Mouse (Mus musculus) retina, postnatal 1 day (tissue): ENCODE results near the gene Cct2.

Source experiments
- DNase-seq: peaks from one replicate; pipeline ENCODE4 v3.0.0-alpha.2; 2012

Cct2 gene

GRCm38 (mm10) chr10:117063254-117064021, at the start of gene Cct2:
Gene Cct2 (minus strand): TSS chr10:117063814.
- peak; percentile 97 for DNase-seq

DNA sequence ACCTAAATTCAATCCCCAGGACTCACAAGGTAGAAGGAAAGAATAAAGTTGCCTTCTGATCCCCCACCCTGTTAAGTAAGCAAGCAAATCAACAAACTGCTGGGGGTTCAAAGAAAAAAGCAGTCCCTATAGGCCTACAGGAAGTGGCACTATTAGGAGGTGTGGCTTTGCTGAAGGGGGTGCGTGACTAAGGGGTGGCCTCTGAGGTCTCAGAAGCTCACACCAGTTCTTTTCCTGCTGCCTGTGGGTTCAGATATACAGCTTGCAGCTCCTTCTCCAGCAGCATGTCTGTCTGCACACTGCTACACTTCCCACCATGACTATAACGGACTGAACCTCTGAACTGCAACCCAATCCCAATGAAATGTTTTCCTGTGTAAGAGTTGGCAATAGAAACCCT, 48.9 kb upstream of the Cct2 start:
- no peak for DNase-seq

DNA sequence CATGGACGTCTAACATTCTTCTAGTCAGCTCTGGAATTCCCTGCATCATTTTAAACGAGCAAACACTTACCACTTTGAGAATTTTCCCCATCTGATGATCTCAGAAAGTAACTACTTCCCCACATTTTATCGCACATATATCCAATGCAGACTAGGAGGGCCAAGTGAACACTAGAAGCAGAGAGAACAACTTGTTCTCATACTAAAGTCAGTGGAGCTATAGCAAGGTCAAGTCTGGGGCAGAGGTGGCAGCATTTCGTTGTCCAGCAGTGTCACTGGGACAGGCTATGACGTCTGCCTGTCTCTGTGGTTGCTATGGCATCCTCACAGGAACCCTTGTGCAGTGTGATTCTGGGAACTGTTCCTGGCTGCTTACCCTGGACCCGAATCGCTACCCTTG, 47.8 kb upstream of the Cct2 start:
- no peak for DNase-seq

GRCm38 (mm10) chr10:117110271-117110670, 46.7 kb upstream of the Cct2 start:
- no peak for DNase-seq

DNA sequence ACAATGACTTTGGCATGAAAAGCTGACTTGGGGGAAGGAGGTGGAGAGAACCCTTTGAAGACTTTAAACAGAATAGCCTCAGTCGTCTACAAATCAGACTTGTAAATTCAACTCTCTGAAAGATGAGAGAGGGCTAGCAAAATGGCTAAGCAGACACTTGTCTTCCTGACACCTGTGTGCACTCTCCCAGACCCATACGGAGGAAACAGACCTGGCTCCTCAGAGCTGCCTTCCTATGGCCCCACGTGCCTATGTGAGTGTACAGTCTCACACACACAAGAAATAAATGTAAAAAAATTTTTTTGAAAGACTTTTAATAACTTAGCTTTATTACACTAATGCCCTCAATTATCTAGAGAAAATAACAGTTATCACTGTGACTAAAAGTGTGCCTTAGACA, 43.1 kb upstream of the Cct2 start:
- DNase-seq = no peak

- no peak for DNase-seq
Observed at GRCm38 (mm10) chr10:117106244-117106643, 42.6 kb upstream of the Cct2 start.

- peak; percentile 27 for DNase-seq
Observed at GRCm38 (mm10) chr10:117105015-117105414, 41.4 kb upstream of the Cct2 start.

- DNase-seq = no peak
Observed at GRCm38 (mm10) chr10:117103854-117104598, 40.4 kb upstream of the Cct2 start.

DNA sequence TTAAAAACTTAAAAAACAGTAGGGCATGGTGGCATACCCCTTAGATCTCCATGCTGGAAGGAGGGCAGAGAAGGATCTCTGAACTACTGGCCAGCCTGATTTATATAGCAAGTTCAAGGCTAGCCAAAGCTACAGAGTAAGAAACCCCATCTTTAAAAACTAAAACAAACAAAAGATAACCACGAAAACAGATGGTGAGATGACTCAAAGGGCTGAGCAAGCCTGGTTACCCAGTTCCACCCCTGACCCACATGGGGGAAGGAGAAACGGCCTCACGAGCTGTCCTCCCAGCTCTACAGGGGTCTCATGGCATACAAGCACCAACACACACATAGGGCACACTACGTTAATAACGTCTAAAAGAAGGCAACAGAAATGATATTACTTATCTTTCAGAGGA, 36.6 kb upstream of the Cct2 start:
- DNase-seq = no peak

GRCm38 (mm10) chr10:117097116-117097698, 33.6 kb upstream of the Cct2 start:
- no peak for DNase-seq

- DNase-seq = no peak
Observed at GRCm38 (mm10) chr10:117096096-117096495, 32.5 kb upstream of the Cct2 start.

- peak; percentile 55 for DNase-seq
Observed at GRCm38 (mm10) chr10:117094504-117095329, 31.1 kb upstream of the Cct2 start.

- DNase-seq = no peak
Observed at GRCm38 (mm10) chr10:117089628-117090027, 26.0 kb upstream of the Cct2 start.

GRCm38 (mm10) chr10:117081914-117082359, 18.3 kb upstream of the Cct2 start:
- no peak for DNase-seq

- no peak for DNase-seq
Observed at GRCm38 (mm10) chr10:117081326-117081725, 17.7 kb upstream of the Cct2 start.

DNA sequence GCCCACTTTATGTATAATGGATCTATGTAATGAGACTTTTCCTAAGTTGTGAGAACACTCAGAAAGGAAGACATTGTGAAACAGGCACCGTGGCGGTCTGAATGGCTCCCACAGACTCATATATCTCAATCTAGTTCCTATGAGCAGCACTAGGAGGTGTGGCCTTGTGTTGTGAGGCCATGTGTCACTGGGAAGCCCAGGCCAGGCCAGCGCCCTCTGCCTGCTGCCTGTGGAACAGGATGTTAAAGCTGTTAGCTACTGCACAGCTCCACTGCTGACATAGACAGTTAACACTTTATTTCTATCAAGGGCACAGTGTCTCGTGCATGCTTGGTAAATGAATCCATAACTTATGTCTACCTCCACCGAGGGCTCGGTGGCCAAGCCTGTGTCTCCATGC, 14.7 kb upstream of the Cct2 start:
- no peak for DNase-seq

GRCm38 (mm10) chr10:117073176-117073575, 9.6 kb upstream of the Cct2 start:
- DNase-seq = no peak

DNA sequence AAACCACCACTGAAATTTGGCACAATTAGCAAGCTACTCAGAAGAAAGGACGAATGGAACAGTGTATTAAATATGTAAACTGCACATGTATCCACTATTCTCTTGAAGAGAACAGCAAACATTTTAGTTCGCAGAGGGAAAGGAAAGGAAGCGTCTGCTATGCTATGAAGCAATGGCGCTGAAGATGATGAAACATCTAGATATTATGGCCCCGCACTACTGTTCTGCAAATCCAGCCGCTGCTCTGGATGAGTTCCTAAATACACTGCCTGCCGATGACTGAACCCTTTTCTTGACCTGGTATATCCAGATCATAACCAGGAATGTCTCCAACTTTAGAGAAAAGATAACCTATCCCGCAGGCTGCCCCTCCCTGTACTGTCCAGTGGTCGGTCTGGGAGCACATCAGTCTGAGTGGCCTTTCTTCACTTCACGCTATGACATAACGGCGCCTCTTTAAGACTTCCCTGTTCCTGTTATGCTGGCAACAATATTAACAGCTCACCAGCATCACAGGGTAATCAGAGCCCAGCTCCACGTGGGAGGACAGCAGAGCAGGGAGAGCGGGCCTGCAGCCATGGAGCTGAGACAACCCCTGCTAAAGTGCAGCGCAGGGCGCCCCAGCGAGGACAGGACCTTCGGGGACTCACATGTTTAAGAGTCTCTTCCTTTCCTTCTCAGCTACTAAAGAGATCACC, 8.7 kb upstream of the Cct2 start:
- DNase-seq = no peak

- no peak for DNase-seq
Observed at GRCm38 (mm10) chr10:117069109-117069508, 5.5 kb upstream of the Cct2 start.

DNA sequence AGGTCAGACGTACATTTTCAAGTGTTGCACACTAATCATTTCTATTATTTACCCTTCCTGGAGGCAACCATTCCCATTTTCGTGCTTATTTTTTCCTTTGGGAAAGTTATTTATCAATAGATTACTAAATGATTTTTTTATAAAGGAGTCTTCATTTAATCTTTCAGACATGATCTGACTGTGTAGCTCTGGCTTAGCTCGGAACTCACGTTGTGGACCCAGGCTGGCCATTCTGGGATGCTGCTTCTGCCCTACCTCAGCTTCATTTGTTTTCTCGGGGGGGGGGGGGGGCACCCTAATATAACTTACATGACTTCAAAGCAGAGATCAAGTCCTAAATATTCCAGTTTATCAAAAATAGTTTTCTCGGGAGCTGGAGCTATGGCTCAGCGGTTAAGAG, 462 bp upstream of the Cct2 start:
- no peak for DNase-seq

DNA sequence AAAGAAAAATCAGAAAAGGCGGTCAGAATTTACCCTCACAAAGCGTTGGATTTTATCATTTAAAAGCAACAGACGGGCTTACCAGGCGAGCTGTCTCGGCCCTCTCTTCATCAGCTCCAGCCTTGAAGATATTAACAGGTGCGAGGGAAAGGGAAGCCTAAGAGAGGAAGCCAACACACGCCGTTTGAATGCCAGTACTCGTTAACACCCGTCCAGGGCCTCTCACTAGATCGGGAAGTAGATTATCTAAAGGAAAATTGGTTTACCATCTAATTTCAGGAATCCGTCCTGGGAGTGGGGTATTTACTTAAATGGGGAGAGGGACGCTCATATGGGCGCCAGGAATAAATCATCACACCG, 740 bp downstream of the Cct2 start:
- no peak for DNase-seq

DNA sequence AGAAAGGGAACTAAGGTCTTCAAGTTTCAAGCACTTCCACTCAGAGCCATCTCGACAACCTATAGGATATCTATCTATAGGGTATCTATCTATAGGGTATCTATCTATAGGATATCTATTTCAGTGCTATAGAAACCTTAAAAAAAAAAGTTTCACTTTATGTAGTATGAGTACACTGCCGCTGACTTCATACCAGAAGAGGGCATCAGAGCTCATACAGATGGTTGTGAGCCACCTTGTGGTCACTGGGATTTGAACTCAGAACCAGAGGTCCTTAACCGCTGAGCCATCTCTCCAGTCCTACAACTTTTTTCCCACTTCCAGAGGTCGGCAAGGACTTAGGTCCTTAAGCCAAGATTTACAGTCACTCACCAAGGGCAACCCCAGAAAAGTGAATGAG, 7.9 kb downstream of the Cct2 start:
- DNase-seq = no peak
